Mouse (Mus musculus) kidney, postnatal 0 days (tissue): ENCODE data around the gene Pomp. TPM values are rescaled to one million over a fixed set of nuclear protein-coding genes. Genes with fewer than 3 reads are reported as not detected.
A peak's percentile ranks its signal among the peaks of the same experiment; 100 is the strongest.

Experiments used
- ATAC-seq: fragments of 200-750 bp; cut with Nextera tagmentation; replicated peaks from 2 replicates; pipeline ENCODE4 v1.8.0; 2017; ENCODE audit warnings: low read depth, moderate number of reproducible peaks, moderate TSS enrichment, moderate library complexity; ENCODE audit not compliant: low FRiP score
- DNase-seq: peaks from one replicate; pipeline ENCODE4 v3.0.0-alpha.2; 2016; ENCODE audit warnings: low spot score
- H3K27ac ChIP-seq: fragments of 300-500 bp; sonication (generic); 2 replicates; pipeline ENCODE4 v1.5.1; 2014; ENCODE audit warnings: mild to moderate bottlenecking
- H3K27me3 ChIP-seq: fragments of 300-500 bp; sonication (generic); 2 replicates; pipeline ENCODE4 v1.6.1; 2014; ENCODE audit warnings: low read length, mixed read lengths; ENCODE audit not compliant: insufficient read depth
- H3K36me3 ChIP-seq: fragments of 300-500 bp; sonication (generic); 2 replicates; pipeline ENCODE4 v1.6.1; 2014; ENCODE audit warnings: low read length, mixed read lengths; ENCODE audit not compliant: insufficient read depth
- H3K4me1 ChIP-seq: fragments of 300-500 bp; sonication (generic); replicated peaks from 2 replicates; pipeline ENCODE4 v1.6.1; 2014; ENCODE audit warnings: antibody characterized with exemption, low read length, mixed read lengths; ENCODE audit not compliant: insufficient read depth
- H3K4me2 ChIP-seq: fragments of 300-500 bp; sonication (generic); 2 replicates; pipeline ENCODE4 v1.6.1; 2014; ENCODE audit warnings: mild to moderate bottlenecking, low read length, moderate library complexity, mixed read lengths
- H3K4me3 ChIP-seq: fragments of 300-500 bp; sonication (generic); replicated peaks from 2 replicates; pipeline ENCODE4 v1.5.1; 2014; ENCODE audit warnings: low read depth, low read length
- H3K9ac ChIP-seq: fragments of 300-500 bp; sonication (generic); 2 replicates; pipeline ENCODE4 v1.6.1; 2014; ENCODE audit warnings: low read depth, low read length
- H3K9me3 ChIP-seq: fragments of 300-500 bp; sonication (generic); replicated peaks from 2 replicates; pipeline ENCODE4 v1.6.1; 2016; ENCODE audit warnings: low read length, inconsistent platforms, mixed read lengths
- CTCF ChIP-seq: IDR thresholded peaks from 2 replicates; pipeline ENCODE4 v1.5.1; 2016; ENCODE audit warnings: antibody characterized with exemption, low read depth, mild to moderate bottlenecking, moderate library complexity
- WGBS: fragments of 180-500 bp; shearing (Covaris S2); extraction: QIAGEN DNeasy Blood & Tissue Kit; methylation state at CpG from one replicate; pipeline ENCODE4 v1.1.7; 2014; 5-methylcytosine and 5-hydroxymethylcytosine counted together
- polyA plus RNA-seq: library from polyadenylated mRNA; unstranded; fragments of >200 nt; fragmentation: Nextera tagmentation; extraction: Ambion mirVana; gene quantifications from 2 replicates; pipeline ENCODE4 v1.2.1, GENCODE M21; 2015

The Pomp gene
- polyA plus RNA-seq, 1 experiment from 2014 or later = 525 TPM

DNA sequence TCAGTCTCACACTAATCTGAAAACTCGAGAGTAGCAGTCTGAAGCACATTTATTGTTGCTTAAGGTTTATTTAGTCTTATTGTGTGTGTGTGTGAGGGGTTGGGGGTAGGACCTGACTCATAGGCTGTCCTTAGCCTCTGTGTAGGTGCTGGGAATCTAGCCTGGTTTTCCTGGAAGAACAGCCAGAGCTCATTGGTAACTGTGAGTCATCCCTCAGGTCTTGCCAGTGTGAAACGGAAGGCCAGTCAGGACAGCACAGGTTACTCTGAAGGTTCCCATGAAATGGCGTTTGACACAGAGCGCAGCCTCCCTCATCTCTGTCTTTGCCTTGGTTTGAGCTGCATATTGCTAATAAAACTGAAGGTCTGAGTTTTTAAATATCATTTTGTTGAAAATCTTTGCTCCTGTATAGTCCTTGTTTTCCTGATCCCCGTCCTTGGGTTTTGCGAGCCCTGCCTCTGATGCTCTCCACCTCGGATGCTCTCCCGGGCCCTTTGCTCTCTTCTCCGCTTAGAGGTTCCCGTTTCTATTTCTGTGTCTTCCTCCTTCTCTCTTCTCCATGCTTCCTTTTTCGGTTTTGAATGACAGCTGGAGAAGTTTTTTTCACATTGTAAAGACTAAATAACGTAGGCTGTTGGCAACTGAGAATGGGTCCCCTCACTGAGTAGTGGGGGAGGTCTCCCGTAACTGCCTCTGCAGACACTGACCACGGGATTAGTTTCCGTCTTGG is 11.0 kb downstream of the Pomp start:
- no peak overlapping the region for H3K4me2 ChIP-seq
- H3K27ac ChIP-seq = no peak overlapping the region
- no peak overlapping the region for H3K4me3 ChIP-seq
- TF ChIP-seq CTCF = no peak
- no peaks in the 10 kb centered on the region for H3K27me3 ChIP-seq
- ATAC-seq (no peak), DNase-seq (no peak)
- no peaks in the 10 kb centered on the region for H3K9me3 ChIP-seq
- H3K9ac ChIP-seq = no peak overlapping the region
- H3K4me1 ChIP-seq = no peaks in the 10 kb centered on the region
- 77% methylated on average over 15 of the region's 15 CpGs for WGBS
- H3K36me3 ChIP-seq = peaks cover 74% of the 10 kb centered on the region

DNA sequence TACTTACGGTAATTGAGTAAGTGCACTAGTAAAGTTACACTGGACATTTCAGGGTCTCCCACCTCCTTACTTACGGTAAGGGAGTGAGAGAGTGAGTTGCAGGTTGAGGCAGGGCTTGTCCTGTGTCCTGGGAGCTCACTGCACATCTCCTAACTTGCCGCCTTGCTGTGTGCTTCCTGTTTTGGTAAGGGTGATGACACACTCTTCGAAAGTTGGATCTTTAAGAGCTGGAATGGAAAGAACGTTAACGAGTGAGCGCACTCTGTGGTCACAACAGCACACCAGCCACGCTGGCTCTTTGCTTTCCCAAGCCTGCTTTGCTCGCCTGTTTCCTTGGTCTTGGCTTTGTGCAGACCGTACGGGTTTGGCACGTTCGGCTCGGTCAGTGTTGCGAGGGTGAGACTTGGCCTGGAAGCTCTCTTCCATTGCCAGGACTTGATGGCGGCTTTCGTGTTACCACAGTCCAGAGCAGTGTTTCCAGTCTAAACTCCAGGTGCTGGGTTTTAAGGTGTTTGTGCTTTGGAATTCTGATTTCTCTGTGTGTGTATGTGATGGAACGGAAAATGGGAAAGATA is 14.3 kb downstream of the Pomp start:
- Histone ChIP-seq H3K4me1 (no peaks in the 10 kb centered on the region), H3K27ac (no peak overlapping the region), H3K9ac (no peak overlapping the region), H3K27me3 (no peaks in the 10 kb centered on the region), H3K9me3 (no peaks in the 10 kb centered on the region), H3K36me3 (peaks cover 67% of the 10 kb centered on the region), H3K4me3 (no peak overlapping the region), H3K4me2 (no peak overlapping the region)
- ATAC-seq = no peak
- 94% methylated on average over 18 of the region's 18 CpGs for WGBS
- TF ChIP-seq CTCF = no peak
- no peak for DNase-seq

GRCm38 (mm10) chr5:147875210-147875609 is 14.9 kb downstream of the Pomp start:
- Histone ChIP-seq H3K4me3 (no peak overlapping the region), H3K27me3 (no peaks in the 10 kb centered on the region), H3K4me1 (no peaks in the 10 kb centered on the region), H3K9ac (no peak overlapping the region), H3K27ac (no peak overlapping the region), H3K9me3 (no peaks in the 10 kb centered on the region), H3K36me3 (peaks cover 69% of the 10 kb centered on the region), H3K4me2 (no peak overlapping the region)
- WGBS = 95% methylated on average over 8 of the region's 8 CpGs
- ATAC-seq (no peak), DNase-seq (no peak)
- no peak for TF ChIP-seq CTCF

DNA sequence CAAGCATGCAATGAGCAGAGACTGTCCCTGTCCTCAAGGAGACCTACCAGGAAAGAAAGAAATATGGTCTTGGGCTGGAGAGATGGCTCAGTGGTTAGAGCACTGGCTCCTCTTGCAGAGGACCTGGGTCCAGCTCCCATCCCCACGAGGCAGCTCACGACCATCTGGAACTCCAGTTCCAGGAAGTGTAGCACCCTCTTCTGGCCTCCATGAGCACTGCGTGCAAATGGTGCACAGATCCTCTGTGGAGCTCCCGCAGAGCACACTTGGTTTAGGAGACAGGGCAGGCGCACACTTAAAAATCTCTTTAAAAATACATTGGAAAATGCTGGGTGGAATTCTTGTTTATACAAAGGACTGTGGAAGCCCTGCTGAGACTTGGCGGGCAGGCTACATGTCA is 17.3 kb downstream of the Pomp start:
- H3K9ac ChIP-seq = no peak overlapping the region
- H3K27ac ChIP-seq = no peak overlapping the region
- H3K4me3 ChIP-seq = no peak overlapping the region
- peaks cover 55% of the 10 kb centered on the region for H3K36me3 ChIP-seq
- H3K27me3 ChIP-seq = no peaks in the 10 kb centered on the region
- WGBS = 88% methylated on average over 6 of the region's 6 CpGs
- H3K4me2 ChIP-seq = no peak overlapping the region
- no peak for ATAC-seq
- DNase-seq = no peak
- peak; percentile 42; the same call in 1 of the 2 replicates for TF ChIP-seq CTCF
- no peaks in the 10 kb centered on the region for H3K4me1 ChIP-seq
- H3K9me3 ChIP-seq = no peaks in the 10 kb centered on the region

DNA sequence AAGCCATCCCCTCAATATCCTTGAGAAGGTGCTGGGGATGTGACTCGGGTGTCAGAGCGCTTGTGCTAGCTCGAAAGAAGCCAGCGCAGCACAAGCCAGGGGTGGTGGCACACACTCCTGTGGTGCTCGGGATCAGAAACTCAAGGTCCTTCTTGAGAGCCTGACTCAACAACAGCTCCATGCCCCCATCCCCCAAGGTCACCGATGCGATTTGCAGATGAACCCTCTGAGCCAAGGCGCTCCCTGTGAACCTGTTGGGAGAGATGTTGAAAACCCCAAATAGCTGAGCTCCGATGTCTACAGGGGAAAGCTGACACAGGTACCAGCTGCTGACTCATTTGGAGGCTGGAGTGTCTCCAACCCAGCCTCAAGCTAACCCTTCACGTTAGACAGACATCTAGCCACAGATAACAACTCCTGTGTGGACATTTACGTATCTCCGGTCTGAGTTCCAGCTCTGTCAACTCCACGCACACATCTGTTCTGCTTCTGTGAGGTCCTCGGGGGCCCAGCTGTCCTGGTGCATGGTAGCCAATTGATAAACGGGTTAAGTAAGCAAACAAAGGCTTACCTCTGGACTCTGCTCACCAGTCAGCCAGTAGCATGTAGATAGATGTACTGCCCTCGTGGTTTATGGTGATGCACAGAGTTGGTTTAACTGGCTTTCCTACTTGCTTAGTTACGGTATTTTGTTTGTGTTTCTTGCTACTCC is 19.9 kb downstream of the Pomp start:
- no peak overlapping the region for H3K9ac ChIP-seq
- no peaks in the 10 kb centered on the region for H3K27me3 ChIP-seq
- no peak for ATAC-seq
- 91% methylated on average over 17 of the region's 17 CpGs for WGBS
- TF ChIP-seq CTCF = no peak
- H3K4me2 ChIP-seq = no peak overlapping the region
- DNase-seq = no peak
- no peaks in the 10 kb centered on the region for H3K4me1 ChIP-seq
- H3K27ac ChIP-seq = no peak overlapping the region
- H3K9me3 ChIP-seq = no peaks in the 10 kb centered on the region
- H3K4me3 ChIP-seq = no peak overlapping the region
- peaks cover 36% of the 10 kb centered on the region for H3K36me3 ChIP-seq

- ATAC-seq = no peak
- 0 out of 2 replicates have a peak, but pooled peaks cover 11% of the 10 kb centered on the region for H3K36me3 ChIP-seq
These were observed 23.3 kb downstream of the Pomp start for GRCm38 (mm10) chr5:147883581-147883980.

More at GRCm38 (mm10) chr5:147883581-147883980, 23.3 kb downstream of the Pomp start:
- no peaks in the 10 kb centered on the region for H3K4me1 ChIP-seq
- H3K9me3 ChIP-seq = no peaks in the 10 kb centered on the region
- no peak overlapping the region for H3K9ac ChIP-seq
- no peak overlapping the region for H3K4me2 ChIP-seq
- no peak for TF ChIP-seq CTCF
- no peak overlapping the region for H3K4me3 ChIP-seq
- no peak for DNase-seq
- WGBS = 62% methylated on average over 6 of the region's 6 CpGs
- no peak overlapping the region for H3K27ac ChIP-seq
- no peaks in the 10 kb centered on the region for H3K27me3 ChIP-seq
